Mouse (Mus musculus) gastrocnemius, adult 8-10 months (tissue): ENCODE data around the gene Eef2. TPM values are rescaled to one million over a fixed set of nuclear protein-coding genes. Genes with fewer than 3 reads are reported as not detected.
A peak's percentile ranks its signal among the peaks of the same experiment; 100 is the strongest.
"Not testable (repeated sequence)": the region's sequence is repeated elsewhere in the genome, so short reads cannot be mapped to it uniquely, and the experiment has no call there.

ENCODE experiments used
- DNase-seq, 2 experiments: peaks; one replicate each; pipeline ENCODE4 v3.0.0; 2022; ENCODE audit warnings: low spot score in 2 of 2
- total RNA-seq, 4 experiments: library from RNA; stranded (reverse); gene quantifications; 2 replicates each; pipeline ENCODE4 v1.2.4; 2022

Eef2 gene
- total RNA-seq, 4 experiments from 2014 or later, result 1,293 to 1,550 (median 1,345) TPM

- DNase-seq, result no peak
Observed at GRCm38 (mm10) chr10:81145778-81146177, 30.7 kb upstream of the Eef2 start.

GRCm38 (mm10) chr10:81146296-81146695, 30.1 kb upstream of the Eef2 start:
- no peak for DNase-seq

GRCm38 (mm10) chr10:81151261-81151660, 25.2 kb upstream of the Eef2 start:
- no peak for DNase-seq

GRCm38 (mm10) chr10:81152609-81153008, 23.8 kb upstream of the Eef2 start:
- no peak for DNase-seq

GRCm38 (mm10) chr10:81154313-81154712, 22.1 kb upstream of the Eef2 start:
- DNase-seq, result no peak

- no peak for DNase-seq
Observed at GRCm38 (mm10) chr10:81154736-81155135, 21.7 kb upstream of the Eef2 start.

GRCm38 (mm10) chr10:81161602-81162317, 14.7 kb upstream of the Eef2 start:
- no peak for DNase-seq

- DNase-seq, result no peak
Observed at GRCm38 (mm10) chr10:81162318-81162652, 14.1 kb upstream of the Eef2 start.

GRCm38 (mm10) chr10:81165118-81165517, 11.3 kb upstream of the Eef2 start:
- no peak for DNase-seq

GRCm38 (mm10) chr10:81167200-81168086, 9.0 kb upstream of the Eef2 start, which contains the start of gene Pias4:
Gene Pias4 (minus strand): TSS chr10:81167923.
- DNase-seq, result peak; percentile 100

GRCm38 (mm10) chr10:81168087-81168431, 8.4 kb upstream of the Eef2 start:
- no peak for DNase-seq

GRCm38 (mm10) chr10:81168521-81169244, 7.7 kb upstream of the Eef2 start:
- peak; percentile 75 to 80 for DNase-seq

GRCm38 (mm10) chr10:81169411-81169900, 7.0 kb upstream of the Eef2 start:
- DNase-seq, result not testable (repeated sequence)

- peak in 1 of 2 experiments; percentile 72 for DNase-seq
Observed at GRCm38 (mm10) chr10:81173132-81173531, 3.3 kb upstream of the Eef2 start.

GRCm38 (mm10) chr10:81174617-81175344, 1.6 kb upstream of the Eef2 start:
- DNase-seq, result peak in 1 of 2 experiments; percentile 79

- DNase-seq, result not testable (repeated sequence)
Observed at GRCm38 (mm10) chr10:81175345-81175701, 1.1 kb upstream of the Eef2 start.

GRCm38 (mm10) chr10:81175936-81176465, 430 bp upstream of the Eef2 start:
- DNase-seq, result no peak

- DNase-seq, result no peak
Observed at GRCm38 (mm10) chr10:81177491-81177925, 1.1 kb downstream of the Eef2 start.

GRCm38 (mm10) chr10:81177958-81178712, 1.7 kb downstream of the Eef2 start:
- no peak for DNase-seq

GRCm38 (mm10) chr10:81178927-81179326, 2.5 kb downstream of the Eef2 start:
- no peak for DNase-seq
